Mouse (Mus musculus) kidney, adult 2 months (tissue): Measurements from ENCODE around the gene Timmdc1.

Experiments
- CTCF ChIP-seq: fragments of 200-500 bp; conservative IDR thresholded peaks from 2 replicates; pipeline ENCODE4 v1.5.1; 2011; ENCODE audit warnings: low read depth, mild to moderate bottlenecking, control low read depth, low read length, moderate library complexity, mixed read lengths; ENCODE audit not compliant: insufficient read depth, insufficient read length
- POLR2A ChIP-seq: fragments of 200-500 bp; IDR thresholded peaks from one replicate; pipeline ENCODE4 v1.6.1; 2011; ENCODE audit warnings: low read depth, low read length, control low read depth

GRCm38 (mm10) chr16:38503528-38503927 is 18.9 kb downstream of the Timmdc1 start:
- no peak for TF ChIP-seq CTCF
- no peak for TF ChIP-seq POLR2A
